Mouse (Mus musculus) heart, embryonic 16.5 days (tissue): ENCODE measurements around the gene Ctrb1. TPM values are rescaled to one million over a fixed set of nuclear protein-coding genes. Genes with fewer than 3 reads are reported as not detected.

ENCODE experiments used
- microRNA-seq: library from miRNA; unstranded; fragments of <30 nt; microRNA quantifications from one replicate; pipeline ENCODE4, GENCODE M21; 2017
- polyA plus RNA-seq: library from polyadenylated mRNA; unstranded; fragments of >200 nt; fragmentation: Nextera tagmentation; extraction: Ambion mirVana; gene quantifications from 2 replicates; pipeline ENCODE4 v1.2.1, GENCODE M21; 2015

The Ctrb1 gene
- polyA plus RNA-seq, 1 experiment from 2014 or later: 2.1 TPM

Small RNA genes within 50 kb of the gene (microRNA-seq; reads per million reads assigned to microRNA genes)
- not detected for gene Mir7076

Other genes with a start within 250 kb of the Ctrb1 start
- gene Wdr59, start 168.9 kb downstream of the Ctrb1 start, polyA plus RNA-seq: 4.2 and 4.6 TPM in 2 replicates
- gene Znrf1, start 154.9 kb downstream of the Ctrb1 start, polyA plus RNA-seq: 19.7 and 20.8 TPM in 2 replicates
- 1.2 TPM in 2 replicates for gene Ldhd, start 60.6 kb downstream of the Ctrb1 start, polyA plus RNA-seq
- gene Zfp1, start 47.6 kb downstream of the Ctrb1 start, polyA plus RNA-seq: 15.5 and 16.7 TPM in 2 replicates
- 39.8 and 46.7 TPM in 2 replicates for gene Bcar1, start 52.8 kb upstream of the Ctrb1 start, polyA plus RNA-seq
- gene Cfdp1, start 163.3 kb upstream of the Ctrb1 start, polyA plus RNA-seq: 114 and 123 TPM in 2 replicates
- 3.4 and 3.8 TPM in 2 replicates for gene Tmem170, start 185.7 kb upstream of the Ctrb1 start, polyA plus RNA-seq
- gene Chst5, start 219.4 kb upstream of the Ctrb1 start, polyA plus RNA-seq: 0.41 and 1.4 TPM in 2 replicates
- 4.4 and 4.7 TPM in 2 replicates for gene Tmem231, start 242.9 kb upstream of the Ctrb1 start, polyA plus RNA-seq
- 198 and 211 TPM in 2 replicates for gene Gabarapl2, start 249.7 kb upstream of the Ctrb1 start, polyA plus RNA-seq